Mouse (Mus musculus) cerebellum, postnatal 14 days (tissue): ENCODE results near the gene Znrf3.
A peak's percentile ranks its signal among the peaks of the same experiment; 100 is the strongest.

Experiments
- DNase-seq, 2 experiments: peaks; one replicate each; pipeline ENCODE4 v3.0.0; 2021; ENCODE audit warnings: mixed read lengths in 2 of 2

Gene Znrf3

GRCm38 (mm10) chr11:5437646-5438045, 7.0 kb downstream of the Znrf3 start:
- peak in 1 of 2 experiments; percentile 10 for DNase-seq

- no peak for DNase-seq
Observed at GRCm38 (mm10) chr11:5436988-5437387, 7.7 kb downstream of the Znrf3 start.

- DNase-seq = peak in 1 of 2 experiments; percentile 2
Observed at GRCm38 (mm10) chr11:5435493-5435892, 9.2 kb downstream of the Znrf3 start.

- DNase-seq = no peak
Observed at GRCm38 (mm10) chr11:5432330-5432729, 12.3 kb downstream of the Znrf3 start.

- DNase-seq = no peak
Observed at GRCm38 (mm10) chr11:5430863-5431262, 13.8 kb downstream of the Znrf3 start.

GRCm38 (mm10) chr11:5429396-5430190, 15.1 kb downstream of the Znrf3 start:
- DNase-seq = no peak

GRCm38 (mm10) chr11:5427251-5427650, 17.4 kb downstream of the Znrf3 start:
- no peak for DNase-seq

GRCm38 (mm10) chr11:5426317-5426716, 18.3 kb downstream of the Znrf3 start:
- no peak for DNase-seq

GRCm38 (mm10) chr11:5425106-5425505, 19.5 kb downstream of the Znrf3 start:
- peak; percentile 68 to 90 for DNase-seq

- DNase-seq = peak in 1 of 2 experiments; percentile 26
Observed at GRCm38 (mm10) chr11:5424185-5424584, 20.5 kb downstream of the Znrf3 start.

GRCm38 (mm10) chr11:5423000-5423399, 21.6 kb downstream of the Znrf3 start:
- peak in 1 of 2 experiments; percentile 29 for DNase-seq

GRCm38 (mm10) chr11:5422252-5422636, 22.4 kb downstream of the Znrf3 start:
- DNase-seq = no peak

GRCm38 (mm10) chr11:5421506-5422251, 23.0 kb downstream of the Znrf3 start:
- DNase-seq = peak; percentile 56 to 72

- DNase-seq = peak; percentile 32 to 43
Observed at GRCm38 (mm10) chr11:5415617-5416338, 28.9 kb downstream of the Znrf3 start.

GRCm38 (mm10) chr11:5414856-5415616, 29.6 kb downstream of the Znrf3 start:
- no peak for DNase-seq

- no peak for DNase-seq
Observed at GRCm38 (mm10) chr11:5412644-5413190, 31.9 kb downstream of the Znrf3 start.

GRCm38 (mm10) chr11:5411577-5411976, 33.1 kb downstream of the Znrf3 start:
- peak; percentile 49 to 55 for DNase-seq

- DNase-seq = no peak
Observed at GRCm38 (mm10) chr11:5404180-5404579, 40.5 kb downstream of the Znrf3 start.

- no peak for DNase-seq
Observed at GRCm38 (mm10) chr11:5402127-5402733, 42.4 kb downstream of the Znrf3 start.

- no peak for DNase-seq
Observed at GRCm38 (mm10) chr11:5398301-5399053, 46.2 kb downstream of the Znrf3 start.
